Mouse (Mus musculus) liver, embryonic 11.5 days (tissue): ENCODE measurements around the gene Sbk1. TPM values are rescaled to one million over a fixed set of nuclear protein-coding genes. Genes with fewer than 3 reads are reported as not detected.
A peak's percentile ranks its signal among the peaks of the same experiment; 100 is the strongest.

Experiments
- ATAC-seq: fragments of 200-750 bp; cut with Nextera tagmentation; replicated peaks from 2 replicates; pipeline ENCODE4 v1.8.0; 2017; ENCODE audit warnings: moderate number of reproducible peaks, mild to moderate bottlenecking, moderate TSS enrichment, moderate library complexity; ENCODE audit not compliant: low FRiP score
- DNase-seq: peaks from one replicate; pipeline ENCODE4 v3.0.0-alpha.2; 2017; ENCODE audit warnings: low spot score
- H3K27ac ChIP-seq: fragments of 300-500 bp; sonication (generic); 2 replicates; pipeline ENCODE4 v1.5.1; 2014; ENCODE audit warnings: mild to moderate bottlenecking, low read depth, low read length, control low read depth
- H3K27me3 ChIP-seq: fragments of 300-500 bp; sonication (generic); replicated peaks from 2 replicates; pipeline ENCODE4 v1.6.1; 2014; ENCODE audit warnings: low read length, mixed read lengths; ENCODE audit not compliant: control insufficient read depth, insufficient read depth
- H3K36me3 ChIP-seq: fragments of 300-500 bp; sonication (generic); 2 replicates; pipeline ENCODE4 v1.6.1; 2014; ENCODE audit warnings: mild to moderate bottlenecking, low read length, moderate library complexity, mixed read lengths; ENCODE audit not compliant: control insufficient read depth, insufficient read depth
- H3K4me1 ChIP-seq: fragments of 300-500 bp; sonication (generic); replicated peaks from 2 replicates; pipeline ENCODE4 v1.6.1; 2014; ENCODE audit warnings: low read length, mixed read lengths; ENCODE audit not compliant: control insufficient read depth, insufficient read depth
- H3K4me2 ChIP-seq: fragments of 300-500 bp; sonication (generic); 2 replicates; pipeline ENCODE4 v1.6.1; 2014; ENCODE audit warnings: mild to moderate bottlenecking, control low read depth, moderate library complexity
- H3K4me3 ChIP-seq: fragments of 300-500 bp; sonication (generic); 2 replicates; pipeline ENCODE4 v1.5.1; 2014; ENCODE audit warnings: low read depth, low read length, control low read depth
- H3K9ac ChIP-seq: fragments of 300-500 bp; sonication (generic); 2 replicates; pipeline ENCODE4 v1.6.1; 2014; ENCODE audit warnings: low read depth, low read length, control low read depth
- H3K9me3 ChIP-seq: fragments of 300-500 bp; sonication (generic); 2 replicates; pipeline ENCODE4 v1.6.1; 2016; ENCODE audit warnings: low read length, inconsistent platforms, mixed read lengths; ENCODE audit not compliant: control insufficient read depth
- WGBS: fragments of 180-500 bp; shearing (Covaris S2); extraction: QIAGEN DNeasy Blood & Tissue Kit; methylation state at CpG from one replicate; pipeline ENCODE4 v1.1.7; 2014; 5-methylcytosine and 5-hydroxymethylcytosine counted together
- polyA plus RNA-seq: library from polyadenylated mRNA; unstranded; fragments of >200 nt; fragmentation: Nextera tagmentation; extraction: Ambion mirVana; gene quantifications from 2 replicates; pipeline ENCODE4 v1.2.1, GENCODE M21; 2014

Sbk1 gene
- 13.6 and 14.2 TPM in 2 replicates for polyA plus RNA-seq

DNA sequence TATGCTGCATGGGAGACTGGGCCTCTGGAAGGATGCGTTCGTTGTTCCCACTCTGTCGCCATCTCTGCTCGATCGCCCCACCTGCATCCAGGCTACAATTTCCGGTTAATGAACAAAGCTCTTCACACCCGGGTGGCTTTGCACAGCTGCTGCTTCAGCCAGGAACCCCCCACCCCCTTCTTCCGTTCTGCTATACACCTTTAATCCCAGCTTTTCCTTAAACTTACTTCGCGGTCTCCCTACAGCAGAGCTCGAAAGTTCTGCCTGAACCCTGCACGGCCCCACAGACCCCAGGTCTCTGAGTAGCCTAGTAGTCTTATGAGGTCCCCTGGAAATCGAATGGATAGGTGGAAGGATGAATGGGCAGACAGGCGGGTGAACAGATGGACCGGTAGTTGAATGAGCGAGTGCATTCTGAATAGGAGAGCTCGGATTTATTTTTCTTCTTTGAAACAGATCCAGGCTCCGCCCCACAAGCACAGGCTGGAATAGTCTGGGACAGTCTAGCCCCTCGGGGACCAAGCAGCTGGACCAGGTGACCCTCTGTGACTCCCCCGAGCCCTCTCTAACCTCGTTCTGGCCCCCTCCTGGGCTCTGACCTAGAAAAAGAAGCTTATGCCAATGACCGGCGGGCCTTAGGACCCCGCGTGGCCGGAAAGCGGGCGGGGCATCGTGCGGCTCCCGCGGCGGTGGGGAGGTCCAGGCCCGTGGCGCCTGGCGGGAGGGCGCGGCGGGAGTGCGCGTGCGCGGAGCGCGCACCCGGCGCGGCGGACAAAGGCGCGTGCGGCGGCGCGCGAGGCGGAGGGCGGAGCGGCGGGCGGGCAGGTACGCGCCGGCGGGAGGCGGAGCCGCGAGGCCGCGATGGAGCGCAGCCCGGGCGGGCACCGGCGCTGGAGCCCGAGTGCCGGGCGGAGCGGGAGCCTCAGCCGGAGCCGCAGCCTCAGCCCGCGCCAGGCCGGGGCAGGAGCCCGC, at the start of gene Sbk1:
TSS of gene Sbk1 (plus strand) at position 908 of the 972 bp plus-strand sequence.
- Histone ChIP-seq H3K4me2 (peak within 1 kb of the TSS; percentile 98), H3K36me3 (no peaks in the 10 kb centered on the region; the same call in 1 of the 2 replicates), H3K27ac (peak within 1 kb of the TSS; percentile 70), H3K27me3 (peaks cover 48% of the 10 kb centered on the region), H3K9ac (peak within 1 kb of the TSS; percentile 78), H3K4me3 (peak within 1 kb of the TSS; percentile 79), H3K9me3 (no peaks in the 10 kb centered on the region), H3K4me1 (peaks cover 25% of the 10 kb centered on the region)
- peak; percentile 89 for DNase-seq
- WGBS: under 1% methylated on average over 83 of the region's 85 CpGs
- ATAC-seq: peak; percentile 88

GRCm38 (mm10) chr7:126222753-126223152, 49.7 kb upstream of the Sbk1 start:
- DNase-seq (no peak), ATAC-seq (no peak)
- Histone ChIP-seq H3K4me2 (no peak overlapping the region), H3K4me1 (no peaks in the 10 kb centered on the region), H3K36me3 (no peaks in the 10 kb centered on the region), H3K27ac (no peak overlapping the region), H3K27me3 (no peaks in the 10 kb centered on the region), H3K4me3 (no peak overlapping the region), H3K9me3 (no peaks in the 10 kb centered on the region), H3K9ac (no peak overlapping the region)
- WGBS: 72% methylated on average over 3 of the region's 3 CpGs

DNA sequence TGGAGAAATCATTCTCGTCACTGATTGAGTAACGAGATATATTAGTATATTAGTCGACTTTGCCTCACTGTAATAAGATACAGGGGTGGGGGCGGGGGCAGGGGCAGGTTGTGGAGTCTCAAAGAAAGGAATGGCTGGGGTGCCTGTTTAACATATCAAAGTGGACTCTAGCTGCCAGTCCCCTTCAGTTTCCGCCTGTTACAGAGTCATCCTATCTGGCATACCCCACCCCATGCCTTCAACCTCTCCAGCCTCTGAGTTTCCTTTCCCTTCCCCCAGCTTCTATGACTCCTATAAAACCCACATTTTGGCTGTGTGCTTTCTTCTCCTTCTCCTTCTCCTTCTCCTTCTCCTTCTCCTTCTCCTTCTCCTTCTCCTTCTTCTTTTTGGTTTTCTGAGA, 46.3 kb upstream of the Sbk1 start:
- H3K9ac ChIP-seq: no peak overlapping the region
- no peak overlapping the region for H3K27ac ChIP-seq
- no peak overlapping the region for H3K4me2 ChIP-seq
- no peak overlapping the region for H3K4me3 ChIP-seq
- no peaks in the 10 kb centered on the region for H3K36me3 ChIP-seq
- DNase-seq (no peak), ATAC-seq (no peak)
- H3K4me1 ChIP-seq: no peaks in the 10 kb centered on the region
- H3K9me3 ChIP-seq: no peaks in the 10 kb centered on the region
- WGBS: 43% methylated on average over 5 of the region's 5 CpGs
- no peaks in the 10 kb centered on the region for H3K27me3 ChIP-seq

DNA sequence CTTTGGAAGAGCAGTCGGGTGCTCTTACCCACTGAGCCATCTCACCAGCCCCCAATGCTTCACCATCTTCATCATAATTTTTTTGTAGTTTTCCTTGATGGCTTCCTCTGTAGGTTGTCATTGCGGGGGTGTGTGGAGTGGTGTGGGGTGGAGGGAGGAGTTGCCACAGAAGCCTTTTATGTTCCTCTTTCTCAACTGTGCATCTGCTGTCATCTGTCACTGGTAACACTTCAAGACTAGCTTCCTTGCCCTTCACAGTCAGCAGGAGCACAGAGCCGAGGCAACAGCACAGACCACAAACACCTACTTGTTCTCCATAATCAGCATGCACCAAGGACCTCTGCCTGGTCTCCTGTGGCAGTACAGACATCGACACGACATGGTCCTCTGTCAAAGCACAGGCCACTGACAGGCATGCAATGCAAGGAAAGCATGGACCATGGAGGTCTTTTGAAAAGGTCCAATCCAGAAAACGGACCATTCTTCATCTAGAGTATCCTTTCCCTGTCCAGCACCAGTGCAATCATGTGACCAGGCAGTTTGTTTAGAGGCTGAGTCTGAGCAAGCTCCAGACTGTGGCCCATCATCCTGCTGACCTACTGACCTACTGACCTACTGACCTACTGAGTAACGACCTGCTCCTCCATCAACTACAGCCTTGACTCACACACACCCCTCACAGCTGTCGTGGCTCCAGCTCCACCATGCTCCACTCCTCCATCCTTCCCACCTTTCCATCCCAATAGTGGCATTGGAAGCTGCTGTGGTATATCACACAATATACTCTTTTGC, 41.9 kb upstream of the Sbk1 start:
- Histone ChIP-seq H3K4me3 (no peak overlapping the region), H3K27me3 (no peaks in the 10 kb centered on the region), H3K4me1 (peaks cover 5% of the 10 kb centered on the region; the same call in 1 of the 2 replicates), H3K36me3 (no peaks in the 10 kb centered on the region), H3K27ac (no peak overlapping the region), H3K9ac (no peak overlapping the region), H3K4me2 (no peak overlapping the region), H3K9me3 (no peaks in the 10 kb centered on the region)
- no peak for DNase-seq
- 39% methylated on average over 8 of the region's 8 CpGs for WGBS
- ATAC-seq: peak; percentile 31; the same call in 1 of the 2 replicates

GRCm38 (mm10) chr7:126232345-126233071, 39.9 kb upstream of the Sbk1 start:
- no peak overlapping the region for H3K4me3 ChIP-seq
- no peaks in the 10 kb centered on the region for H3K9me3 ChIP-seq
- H3K4me1 ChIP-seq: peaks cover 8% of the 10 kb centered on the region; the same call in 1 of the 2 replicates
- no peak for ATAC-seq
- no peaks in the 10 kb centered on the region for H3K27me3 ChIP-seq
- H3K9ac ChIP-seq: no peak overlapping the region
- no peak overlapping the region for H3K27ac ChIP-seq
- no peak overlapping the region for H3K4me2 ChIP-seq
- no peak for DNase-seq
- no peaks in the 10 kb centered on the region for H3K36me3 ChIP-seq
- 58% methylated on average over 7 of the region's 8 CpGs for WGBS

GRCm38 (mm10) chr7:126234611-126235010, 37.8 kb upstream of the Sbk1 start:
- 71% methylated on average over 3 of the region's 3 CpGs for WGBS
- no peaks in the 10 kb centered on the region; the same call in 1 of the 2 replicates for H3K27me3 ChIP-seq
- H3K4me1 ChIP-seq: peaks cover 8% of the 10 kb centered on the region; the same call in 1 of the 2 replicates
- no peak overlapping the region for H3K27ac ChIP-seq
- no peak overlapping the region for H3K4me2 ChIP-seq
- no peak for ATAC-seq
- H3K4me3 ChIP-seq: no peak overlapping the region
- DNase-seq: no peak
- no peak overlapping the region for H3K9ac ChIP-seq
- H3K9me3 ChIP-seq: no peaks in the 10 kb centered on the region
- no peaks in the 10 kb centered on the region for H3K36me3 ChIP-seq

- H3K4me1 ChIP-seq: peaks cover 8% of the 10 kb centered on the region; the same call in 1 of the 2 replicates
- no peak overlapping the region for H3K27ac ChIP-seq
- no peak overlapping the region for H3K9ac ChIP-seq
- H3K27me3 ChIP-seq: no peaks in the 10 kb centered on the region; the same call in 1 of the 2 replicates
- WGBS: 39% methylated on average over 11 of the region's 11 CpGs
- DNase-seq (no peak), ATAC-seq (no peak)
- no peak overlapping the region for H3K4me2 ChIP-seq
- H3K9me3 ChIP-seq: no peaks in the 10 kb centered on the region
- H3K4me3 ChIP-seq: no peak overlapping the region
- no peaks in the 10 kb centered on the region for H3K36me3 ChIP-seq
Observed at GRCm38 (mm10) chr7:126236083-126236793, 36.2 kb upstream of the Sbk1 start.
